Mouse (Mus musculus) B cell, adult 2 months (primary cell): ENCODE measurements around the gene Col4a1.

Source experiments
- DNase-seq, 2 experiments: peaks; one replicate each; pipeline ENCODE4 v3.0.0; 2022

Gene Col4a1

GRCm38 (mm10) chr8:11262031-11262735 is 50.4 kb downstream of the Col4a1 start:
- no peak for DNase-seq

DNA sequence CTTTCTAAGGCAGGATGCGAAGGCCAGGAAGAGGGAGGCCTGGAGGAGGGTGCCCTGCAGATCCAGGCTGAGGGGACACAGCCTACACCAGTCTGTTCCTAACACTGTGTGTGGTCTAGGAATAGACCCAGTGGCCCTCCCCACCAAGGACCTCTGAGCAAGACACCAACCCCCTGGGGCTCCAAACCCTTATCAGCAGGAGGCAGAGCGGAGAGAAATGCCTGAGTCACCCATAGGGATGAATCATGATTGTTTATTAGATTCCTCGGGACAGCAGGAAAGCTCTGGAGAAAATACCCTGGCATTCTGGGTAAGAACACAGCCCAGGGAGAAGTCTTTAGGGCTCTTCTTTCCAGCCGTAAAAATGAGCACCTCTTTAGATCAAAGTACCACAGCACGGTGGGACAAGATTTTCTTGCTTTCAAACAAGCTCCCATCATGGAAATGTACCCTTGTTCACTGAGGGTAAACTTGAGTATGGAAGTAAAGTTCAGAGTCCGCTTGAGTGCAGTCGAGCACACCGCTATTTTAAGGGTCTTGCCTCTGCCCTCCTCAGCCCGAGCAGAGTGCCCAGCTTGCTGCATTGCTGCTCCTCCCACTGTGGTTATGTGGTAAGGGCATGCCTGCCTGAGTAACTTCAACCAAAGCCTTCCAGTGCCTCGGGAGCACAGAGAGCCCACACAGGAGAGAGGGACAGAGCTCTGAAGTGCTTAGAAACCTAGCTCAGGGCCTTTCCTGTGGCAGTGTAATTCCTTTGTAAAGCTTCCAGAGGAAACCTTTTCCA is 52.6 kb downstream of the Col4a1 start:
- no peak for DNase-seq

DNA sequence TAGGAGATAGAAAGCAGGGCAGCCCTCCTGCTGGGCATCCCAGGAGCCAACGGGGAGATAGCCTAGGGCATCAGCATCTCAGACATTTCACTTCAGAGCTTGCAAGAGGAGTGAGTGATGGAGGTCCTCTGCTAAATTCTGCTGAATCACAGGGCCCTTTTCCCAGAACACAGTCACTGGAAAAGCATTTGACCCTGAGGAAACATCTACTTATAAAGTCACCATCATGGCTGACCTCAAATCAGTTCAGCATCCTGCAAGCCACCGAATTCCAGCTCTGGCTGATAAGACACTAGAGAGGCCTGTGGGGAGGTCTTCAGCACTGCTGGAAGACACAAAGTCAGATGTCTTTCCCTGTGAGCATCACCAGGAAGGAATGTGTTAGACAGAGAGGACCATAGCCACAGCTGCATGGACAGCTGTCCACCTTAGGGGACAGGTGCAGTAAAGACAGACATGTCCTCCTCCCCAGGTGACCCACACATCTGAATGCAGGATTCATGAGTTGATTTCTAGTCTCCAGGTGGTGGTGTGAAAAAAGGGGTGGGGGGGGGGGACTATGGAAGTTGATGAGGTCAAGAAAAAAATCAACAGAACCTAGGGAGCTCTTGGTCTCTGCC is 54.0 kb downstream of the Col4a1 start:
- no peak for DNase-seq

DNA sequence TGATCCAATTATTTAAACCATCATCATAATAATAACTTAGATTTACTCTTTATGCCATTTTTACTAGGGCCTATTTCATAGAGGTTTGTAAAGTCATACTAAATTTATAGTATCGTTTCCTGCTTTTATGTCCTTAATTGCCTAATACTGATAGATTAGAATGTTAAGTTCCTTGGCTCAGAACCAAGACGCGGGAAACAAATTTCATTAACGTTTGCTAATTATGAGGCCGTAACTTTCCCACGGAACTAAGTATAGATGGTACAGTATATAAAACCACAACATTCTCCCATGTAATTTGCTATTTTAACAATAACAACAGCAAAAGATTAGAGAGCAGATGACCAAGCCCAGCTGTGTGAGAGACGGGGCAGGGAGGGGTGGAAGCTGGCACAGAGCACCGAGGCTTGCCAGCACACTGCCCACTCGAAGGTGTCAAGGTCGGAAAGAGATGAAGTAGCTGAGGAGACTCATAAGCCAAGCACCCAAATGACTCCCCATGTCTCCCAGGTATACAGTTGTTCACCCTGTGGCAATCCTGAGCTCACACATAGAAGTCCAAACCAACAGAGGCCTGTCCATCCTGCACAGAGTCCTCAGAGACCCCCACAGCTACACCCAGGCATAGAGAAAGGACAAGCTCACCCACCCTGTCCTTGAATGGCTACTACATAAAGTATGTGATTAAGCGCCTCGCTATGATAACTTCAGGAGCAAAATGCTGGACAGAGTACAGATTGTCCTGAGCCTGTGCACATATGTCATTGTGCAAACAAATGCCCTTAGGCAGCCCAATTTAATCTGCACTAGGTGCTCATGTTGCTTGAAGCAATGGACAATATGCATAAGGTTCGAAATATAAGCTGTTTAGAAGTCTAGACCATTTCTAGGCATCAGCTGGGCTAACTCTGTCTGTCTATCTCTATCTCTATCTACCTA is 55.3 kb downstream of the Col4a1 start:
- DNase-seq: no peak

GRCm38 (mm10) chr8:11256405-11256804 is 56.2 kb downstream of the Col4a1 start:
- DNase-seq: no peak

DNA sequence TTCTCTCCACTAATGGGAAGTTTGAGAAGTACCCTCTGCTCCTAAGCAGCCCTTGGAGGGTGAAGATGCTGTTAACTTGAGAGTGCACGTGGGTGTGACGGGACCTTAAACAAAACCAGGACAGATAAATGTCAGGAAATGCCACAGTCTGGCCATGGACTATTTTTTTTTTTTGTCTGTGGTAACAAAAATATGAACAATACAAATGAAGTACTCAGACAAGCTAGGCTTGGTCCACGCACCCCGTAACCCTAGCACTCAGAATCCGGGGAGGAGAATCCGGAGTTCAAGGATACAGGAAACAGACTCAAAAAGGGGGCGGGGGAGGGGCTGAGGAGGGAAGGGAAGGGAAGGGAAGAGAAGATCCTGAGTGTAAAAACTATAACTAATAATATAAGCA is 56.9 kb downstream of the Col4a1 start:
- no peak for DNase-seq

DNA sequence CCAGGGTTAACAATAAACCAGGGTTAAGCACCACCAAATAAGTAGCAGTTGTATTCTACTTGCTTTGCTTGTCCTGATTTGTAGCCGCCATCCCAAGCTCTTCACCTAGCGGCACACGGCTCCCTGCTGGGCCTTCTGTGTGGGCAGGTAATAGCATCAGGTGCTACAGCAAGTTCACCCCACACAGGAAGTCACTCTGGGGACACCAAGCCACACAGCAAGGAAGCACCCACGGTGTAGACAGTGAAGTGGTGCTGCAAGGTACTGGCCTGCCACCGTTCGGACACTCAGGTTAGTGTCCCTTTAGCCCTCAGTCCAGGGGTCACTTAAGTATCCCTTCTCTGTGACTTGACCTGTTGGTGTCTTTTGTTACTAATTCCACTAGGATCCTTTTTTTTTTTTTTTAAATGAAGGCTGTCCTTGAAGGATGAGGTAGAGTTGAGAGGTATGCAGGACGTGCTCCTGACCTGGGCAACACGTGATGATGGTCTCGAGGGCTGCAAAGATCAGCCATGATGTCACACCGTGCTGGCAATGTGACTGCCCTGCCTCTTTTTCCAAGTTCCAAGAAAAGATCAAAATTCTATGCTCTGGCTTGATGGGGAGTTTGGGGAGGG is 57.6 kb downstream of the Col4a1 start:
- DNase-seq: no peak

GRCm38 (mm10) chr8:11254510-11254909 is 58.1 kb downstream of the Col4a1 start:
- DNase-seq: no peak

GRCm38 (mm10) chr8:11253556-11253955 is 59.1 kb downstream of the Col4a1 start:
- DNase-seq: peak; percentile 60 to 69

DNA sequence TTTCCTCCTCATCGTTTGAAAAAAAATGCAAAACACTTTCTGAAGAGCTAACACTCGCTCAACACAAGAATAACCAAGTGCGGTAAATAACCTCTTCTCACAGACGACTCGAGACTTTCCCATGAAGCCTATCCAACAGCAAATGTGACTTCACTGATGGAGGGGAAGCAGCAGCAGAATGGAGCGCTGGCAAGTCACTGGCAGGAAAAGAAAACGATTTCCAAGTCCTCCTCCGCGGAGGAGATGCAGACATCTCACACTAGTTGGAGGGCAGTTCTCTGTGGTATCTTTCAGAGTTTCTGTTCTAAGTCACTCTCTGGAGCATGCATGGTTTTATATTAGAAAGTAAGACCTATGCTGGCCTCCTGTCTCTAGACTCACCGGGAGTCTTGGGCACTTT is 59.6 kb downstream of the Col4a1 start:
- DNase-seq: no peak

- DNase-seq: no peak
These were observed 60.3 kb downstream of the Col4a1 start for GRCm38 (mm10) chr8:11252235-11252774.

DNA sequence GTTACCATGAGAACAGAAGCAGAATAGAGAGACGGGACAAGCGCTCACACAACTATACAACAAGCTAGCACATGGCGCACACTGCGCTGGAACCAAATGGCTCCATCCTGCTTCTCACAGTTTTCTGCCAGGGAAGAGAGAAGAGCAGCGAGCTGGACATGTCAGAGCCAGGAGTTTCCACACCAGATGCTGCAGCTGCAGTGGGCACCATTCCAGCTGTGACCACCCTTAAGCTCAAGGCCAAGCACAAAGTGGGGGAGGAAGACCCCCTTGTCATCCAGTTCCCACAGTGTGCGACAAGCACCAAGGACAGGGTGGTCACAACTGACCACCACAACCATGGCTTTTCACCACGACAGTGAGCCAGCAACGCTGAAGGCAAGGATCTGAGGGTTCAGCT is 62.5 kb downstream of the Col4a1 start:
- DNase-seq: no peak

GRCm38 (mm10) chr8:11249541-11250058 is 63.0 kb downstream of the Col4a1 start:
- DNase-seq: no peak

DNA sequence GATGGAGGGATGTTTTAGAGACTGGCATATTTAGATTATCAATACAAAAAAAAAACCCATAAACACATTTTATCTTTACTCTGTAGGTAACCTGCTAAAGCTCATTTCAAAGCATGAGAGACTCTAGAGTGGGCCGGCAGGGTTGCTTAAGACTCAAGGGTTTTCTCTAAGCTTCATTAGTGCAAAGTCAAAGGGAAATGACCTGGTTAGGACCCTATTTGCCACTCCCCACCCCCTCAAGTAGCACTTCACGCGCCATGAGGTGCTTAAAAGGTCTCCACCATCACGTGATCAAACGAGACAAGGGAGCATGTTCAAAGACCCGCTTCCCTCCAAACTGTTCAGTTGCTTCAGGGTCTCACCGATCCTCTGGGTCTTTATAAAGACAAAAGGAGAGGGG is 63.9 kb downstream of the Col4a1 start:
- no peak for DNase-seq

DNA sequence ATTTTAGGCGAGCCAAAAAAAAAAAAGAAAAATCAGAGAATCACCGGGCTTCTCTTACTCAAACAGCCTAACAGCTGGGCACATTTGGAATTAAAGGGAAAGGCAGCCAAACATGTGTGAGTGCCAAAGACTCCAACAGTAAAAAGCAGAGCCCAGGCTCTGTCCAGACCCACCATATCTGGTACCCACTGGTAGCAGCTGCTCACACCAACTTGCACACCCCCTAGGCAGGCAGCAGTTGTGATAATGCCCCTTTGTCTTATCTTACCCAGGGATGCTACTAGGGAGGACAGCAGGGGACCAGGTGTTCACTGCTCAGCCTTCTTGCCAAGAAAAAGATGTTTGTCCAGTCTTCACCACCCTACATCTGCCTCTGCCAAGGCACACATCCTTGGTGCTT is 71.1 kb downstream of the Col4a1 start:
- DNase-seq: no peak

DNA sequence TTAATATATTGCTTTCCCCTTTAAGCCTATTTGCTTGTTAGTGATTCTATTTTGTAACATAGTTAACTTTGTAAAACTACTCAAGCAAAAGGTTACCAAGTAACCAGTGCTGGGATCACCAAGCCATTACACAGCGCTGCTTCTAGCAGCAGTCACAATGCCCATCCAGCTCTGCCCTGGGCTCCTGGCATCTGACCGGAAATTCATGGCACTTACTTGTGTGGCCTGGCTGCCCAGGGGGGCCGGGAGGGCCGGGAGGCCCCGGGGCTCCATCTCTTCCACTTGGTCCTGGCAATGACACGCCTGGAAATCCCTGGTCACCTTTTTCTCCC is 77.8 kb downstream of the Col4a1 start:
- DNase-seq: no peak

- no peak for DNase-seq
These were observed 78.3 kb downstream of the Col4a1 start for GRCm38 (mm10) chr8:11234151-11234878.

- DNase-seq: no peak
These were observed 79.6 kb downstream of the Col4a1 start for GRCm38 (mm10) chr8:11233009-11233408.

GRCm38 (mm10) chr8:11230277-11230676 is 82.3 kb downstream of the Col4a1 start:
- no peak for DNase-seq

- DNase-seq: no peak
These were observed 85.2 kb downstream of the Col4a1 start for GRCm38 (mm10) chr8:11227421-11227820.
